Comparison of ENCODE assay signal across 12 mouse cellular contexts in the genomic region with DNA sequence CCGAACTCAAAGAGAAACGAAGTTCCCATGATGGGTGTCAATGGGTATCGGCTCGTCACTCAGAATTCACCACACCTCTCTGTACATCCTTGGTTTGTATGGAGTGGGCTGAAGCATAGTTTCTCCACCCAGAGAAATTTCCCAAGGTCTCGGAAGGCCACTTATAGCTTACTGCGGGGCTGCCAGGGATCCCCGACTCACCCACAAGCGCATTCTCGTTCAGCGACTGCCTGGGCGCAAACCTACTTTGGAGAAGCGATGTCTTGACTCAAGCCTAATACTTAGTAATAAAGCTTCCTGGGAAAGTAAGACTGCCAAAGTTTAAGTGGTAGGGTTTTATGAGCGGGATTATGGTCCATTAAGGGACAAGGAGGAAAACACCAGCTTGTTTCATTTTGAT.
DNase-seq lines count a peak whose midpoint lies in the region; ATAC-seq and TF ChIP-seq lines count a peak whose summit lies in the region.
"Had no signal": no experiment of that assay in that cellular context is flagged by ENCODE, and none has a peak within 500 bp of the region (broad histone marks: within the 10 kb centered on the region; RNA-seq: fewer than 3 reads in every experiment).

No protein-coding gene starts in this region.

- H3K9me3 ChIP-seq in heart, embryonic 10.5 days, result no peaks in the 10 kb centered on the region
- no peaks in the 10 kb centered on the region for H3K9me3 ChIP-seq in heart, embryonic 12.5 days (replicated peaks)
- no peaks in the 10 kb centered on the region for H3K9me3 ChIP-seq in intestine, embryonic 14.5 days (ENCODE audit: control insufficient read depth, low read length)
- H3K9me3 ChIP-seq in liver, embryonic 14.5 days (ENCODE audit: control insufficient read depth, low read length), result no peaks in the 10 kb centered on the region
- H3K9me3 ChIP-seq: embryonic facial prominence, embryonic 10.5 days had no signal

- H3K9ac ChIP-seq in heart, embryonic 12.5 days, result no peak overlapping the region
- no peak overlapping the region for H3K9ac ChIP-seq in intestine, embryonic 14.5 days (ENCODE audit: low read length)
- no peak overlapping the region for H3K9ac ChIP-seq in liver, embryonic 14.5 days (replicated peaks)

- ATAC-seq in heart, embryonic 12.5 days (ENCODE audit: insufficient number of reproducible peaks, low FRiP score), result no peak
- ATAC-seq in intestine, embryonic 14.5 days (replicated peaks; ENCODE audit: low FRiP score, low TSS enrichment, low read depth), result no peak
- ATAC-seq in liver, embryonic 14.5 days (ENCODE audit: insufficient read depth), result no peak
- ATAC-seq in granulocyte monocyte progenitor cell, adult 5-6 weeks (replicated peaks; ENCODE audit: poor library complexity, severe bottlenecking), result no peak

- no peak overlapping the region for H3K4me3 ChIP-seq in heart, embryonic 10.5 days
- H3K4me3 ChIP-seq in heart, embryonic 12.5 days, result no peak overlapping the region
- peak overlapping the region; percentile 80 for H3K4me3 ChIP-seq in lung, adult 2 months (replicated peaks; ENCODE audit: extremely low read depth, low read depth, low read length)
- no peak overlapping the region for H3K4me3 ChIP-seq in intestine, embryonic 14.5 days (ENCODE audit: low read depth, low read length)
- peak overlapping the region; percentile 32 to 35; a peak in 1 of 4 replicates for H3K4me3 ChIP-seq in liver, embryonic 14.5 days (ENCODE audit: insufficient read depth in 1 of 2, low read depth in 2 of 2, low read length in 2 of 2)
- H3K4me3 ChIP-seq: embryonic facial prominence, embryonic 10.5 days had no signal

- no peaks in the 10 kb centered on the region for H3K4me1 ChIP-seq in heart, embryonic 10.5 days
- no peaks in the 10 kb centered on the region for H3K4me1 ChIP-seq in heart, embryonic 12.5 days (replicated peaks)
- H3K4me1 ChIP-seq in lung, adult 2 months (ENCODE audit: control insufficient read depth, insufficient read depth, low read length), result peaks cover 5% of the 10 kb centered on the region
- no peaks in the 10 kb centered on the region for H3K4me1 ChIP-seq in intestine, embryonic 14.5 days (replicated peaks; ENCODE audit: control insufficient read depth, insufficient read depth, low read length)
- H3K4me1 ChIP-seq in liver, embryonic 14.5 days (replicated peaks; ENCODE audit: control insufficient read depth in 2 of 2, insufficient read depth in 2 of 2, low read length in 1 of 2), result no peaks in the 10 kb centered on the region
- H3K4me1 ChIP-seq: embryonic facial prominence, embryonic 10.5 days had no signal

- no peak overlapping the region for H3K27ac ChIP-seq in heart, embryonic 10.5 days
- no peak overlapping the region for H3K27ac ChIP-seq in heart, embryonic 12.5 days (ENCODE audit: poor library complexity, severe bottlenecking)
- H3K27ac ChIP-seq in intestine, embryonic 14.5 days (ENCODE audit: low read depth), result no peak overlapping the region
- no peak overlapping the region for H3K27ac ChIP-seq in liver, embryonic 14.5 days
- H3K27ac ChIP-seq: embryonic facial prominence, embryonic 10.5 days had no signal

- WGBS in heart, embryonic 10.5 days, result 92% methylated on average over 13 of the region's 13 CpGs
- WGBS in heart, embryonic 12.5 days, result 92% methylated on average over 13 of the region's 13 CpGs
- WGBS in lung, adult 2 months, result 85% methylated on average over 13 of the region's 13 CpGs
- WGBS in intestine, embryonic 14.5 days, result 91% methylated on average over 13 of the region's 13 CpGs
- WGBS in liver, embryonic 14.5 days (ENCODE audit: insufficient replicate concordance), result 76% methylated on average over 13 of the region's 13 CpGs

- no peaks in the 10 kb centered on the region for H3K27me3 ChIP-seq in heart, embryonic 10.5 days (ENCODE audit: insufficient read depth, poor library complexity, severe bottlenecking)
- H3K27me3 ChIP-seq in heart, embryonic 12.5 days (replicated peaks), result no peaks in the 10 kb centered on the region
- H3K27me3 ChIP-seq in intestine, embryonic 14.5 days (replicated peaks; ENCODE audit: control insufficient read depth, insufficient read depth, low read length), result no peaks in the 10 kb centered on the region
- H3K27me3 ChIP-seq in liver, embryonic 14.5 days (ENCODE audit: control insufficient read depth, insufficient read depth, low read length), result no peaks in the 10 kb centered on the region

- no peak overlapping the region for H3K4me2 ChIP-seq in heart, embryonic 12.5 days
- peak overlapping the region; percentile 25; the same call in 1 of the 2 replicates for H3K4me2 ChIP-seq in intestine, embryonic 14.5 days (ENCODE audit: low read length)
- H3K4me2 ChIP-seq in liver, embryonic 14.5 days (ENCODE audit: low read depth), result peak overlapping the region; percentile 44

- TF ChIP-seq EP300 in liver, embryonic 14.5 days (IDR thresholded peaks at IDR 0.05; ENCODE audit: low read depth), result no peak

- DNase-seq in heart, embryonic 10.5 days (ENCODE audit: low spot score), result peak; percentile 35
- no peak for DNase-seq in lung, adult 2 months
- no peak for DNase-seq in lung, adult 18-20 months
- no peak for DNase-seq in intestine, embryonic 14.5 days (ENCODE audit: low spot score)
- DNase-seq in liver, embryonic 14.5 days (ENCODE audit: low read depth in 3 of 3, low spot score in 3 of 3), result no peak
- no peak for DNase-seq in embryo, embryonic 11 days
- DNase-seq: cerebellum, adult 11-12 months; layer of hippocampus, adult 9-11 months; right cerebral cortex, postnatal 4 days had no signal

- no peak for TF ChIP-seq POLR2A in lung, adult 2 months (IDR thresholded peaks at IDR 0.05; ENCODE audit: borderline replicate concordance, extremely low read depth, low read depth, low read length)

- TF ChIP-seq CTCF in lung, adult 2 months (IDR thresholded peaks at IDR 0.05; ENCODE audit: insufficient read depth, low read length), result no peak
- no peak for TF ChIP-seq CTCF in liver, embryonic 14.5 days (IDR thresholded peaks at IDR 0.05; ENCODE audit: low read depth)

- H3K36me3 ChIP-seq in heart, embryonic 10.5 days, result no peaks in the 10 kb centered on the region
- H3K36me3 ChIP-seq in heart, embryonic 12.5 days, result no peaks in the 10 kb centered on the region
- H3K36me3 ChIP-seq in intestine, embryonic 14.5 days (ENCODE audit: control insufficient read depth, insufficient read depth, low read length), result no peaks in the 10 kb centered on the region
- H3K36me3 ChIP-seq in liver, embryonic 14.5 days (replicated peaks; ENCODE audit: control insufficient read depth, insufficient read depth, low read depth), result no peaks in the 10 kb centered on the region
- H3K36me3 ChIP-seq: embryonic facial prominence, embryonic 10.5 days had no signal

Comparison
In these comparisons a context has a peak if more than half of its experiments do, and no peak if none do; other contexts are left out.
1. H3K4me3 ChIP-seq: peak in lung, adult 2 months (single experiment) and liver, embryonic 14.5 days (2 of 2); none in heart, embryonic 10.5 days (single experiment), heart, embryonic 12.5 days (single experiment) and intestine, embryonic 14.5 days (single experiment).